In genomic region chr15:89315190-89315731, GRCm38 (mm10) we compare ENCODE assay signal across 8 mouse cellular contexts. TPM values are rescaled to one million over a fixed set of nuclear protein-coding genes. Genes with fewer than 3 reads are reported as not detected.
A peak's percentile ranks its signal among the peaks of the same experiment; 100 is the strongest.
DNase-seq lines count a peak whose midpoint lies in the region; ATAC-seq lines count a peak whose summit lies in the region.

Gene Sbf1, minus strand, starts transcription at chr15:89315311.

- no peaks in the 10 kb centered on the region for H3K36me3 ChIP-seq in heart, embryonic 14.5 days (ENCODE audit: control insufficient read depth, insufficient read depth, low read length)
- no peaks in the 10 kb centered on the region for H3K36me3 ChIP-seq in liver, embryonic 13.5 days
- H3K36me3 ChIP-seq in stomach, embryonic 16.5 days (ENCODE audit: control insufficient read depth, insufficient read depth, low read length): no peaks in the 10 kb centered on the region

- WGBS in heart, embryonic 14.5 days: under 1% methylated on average over 36 of the region's 37 CpGs
- under 1% methylated on average over 37 of the region's 37 CpGs for WGBS in liver, embryonic 13.5 days (ENCODE audit: insufficient replicate concordance)
- WGBS in stomach, embryonic 16.5 days: under 1% methylated on average over 37 of the region's 37 CpGs

- H3K4me2 ChIP-seq in heart, embryonic 14.5 days (ENCODE audit: low read length): peak within 1 kb of the TSS; percentile 87
- H3K4me2 ChIP-seq in liver, embryonic 13.5 days: peak within 1 kb of the TSS; percentile 94
- H3K4me2 ChIP-seq in stomach, embryonic 16.5 days (ENCODE audit: low read depth, low read length): peak within 1 kb of the TSS; percentile 67

- H3K9me3 ChIP-seq in heart, embryonic 14.5 days (ENCODE audit: control insufficient read depth, low read length): no peaks in the 10 kb centered on the region
- H3K9me3 ChIP-seq in liver, embryonic 13.5 days (replicated peaks): no peaks in the 10 kb centered on the region
- no peaks in the 10 kb centered on the region for H3K9me3 ChIP-seq in stomach, embryonic 16.5 days (replicated peaks; ENCODE audit: control insufficient read depth, low read length)

- no peaks in the 10 kb centered on the region for H3K27me3 ChIP-seq in heart, embryonic 14.5 days (ENCODE audit: control insufficient read depth, insufficient read depth, low read length)
- H3K27me3 ChIP-seq in liver, embryonic 13.5 days: no peaks in the 10 kb centered on the region
- no peaks in the 10 kb centered on the region for H3K27me3 ChIP-seq in stomach, embryonic 16.5 days (ENCODE audit: control insufficient read depth, insufficient read depth, low read length)

- H3K4me3 ChIP-seq in heart, embryonic 14.5 days (ENCODE audit: control insufficient read depth in 1 of 2, insufficient read depth in 1 of 2, low read depth in 1 of 2, low read length in 2 of 2): peak within 1 kb of the TSS; percentile 60 to 95
- peak within 1 kb of the TSS; percentile 92 for H3K4me3 ChIP-seq in liver, embryonic 13.5 days (replicated peaks)
- H3K4me3 ChIP-seq in stomach, embryonic 16.5 days (replicated peaks; ENCODE audit: low read length): peak within 1 kb of the TSS; percentile 93

- peak within 1 kb of the TSS; percentile 96 for H3K9ac ChIP-seq in heart, embryonic 14.5 days (ENCODE audit: low read length)
- H3K9ac ChIP-seq in liver, embryonic 13.5 days: peak within 1 kb of the TSS; percentile 94
- H3K9ac ChIP-seq in stomach, embryonic 16.5 days (ENCODE audit: low read length): peak within 1 kb of the TSS; percentile 96

- peak; percentile 93 for ATAC-seq in CD4-positive, CD25-positive, alpha-beta regulatory T cell, adult 4 months
- ATAC-seq in heart, embryonic 14.5 days (ENCODE audit: insufficient number of reproducible peaks, insufficient read depth, low FRiP score, low read depth): peak; percentile 99
- peak; percentile 100 for ATAC-seq in liver, embryonic 13.5 days (ENCODE audit: low read depth)
- peak; percentile 99 for ATAC-seq in stomach, embryonic 16.5 days (ENCODE audit: insufficient read depth, low FRiP score)

- H3K4me1 ChIP-seq in heart, embryonic 14.5 days (ENCODE audit: control insufficient read depth in 2 of 2, insufficient read depth in 2 of 2, low read length in 2 of 2): peaks cover 11 to 15% of the 10 kb centered on the region in 2 experiments
- peaks cover 51% of the 10 kb centered on the region for H3K4me1 ChIP-seq in liver, embryonic 13.5 days (replicated peaks)
- peaks cover 19% of the 10 kb centered on the region for H3K4me1 ChIP-seq in stomach, embryonic 16.5 days (ENCODE audit: control insufficient read depth, insufficient read depth, low read length)

- DNase-seq in c-Kit-negative CD71-positive TER-119-positive erythroid progenitor cells, embryonic 14.5 days (ENCODE audit: low read depth, low spot score): peak; percentile 92
- peak; percentile 92 for DNase-seq in fibroblast of lung, adult 2 months (ENCODE audit: low read depth)
- peak; percentile 99 for DNase-seq in kidney, postnatal 14 days
- DNase-seq in liver, embryonic 13.5 days: peak; percentile 98
- DNase-seq in neural tube, embryonic 10.5 days (ENCODE audit: extremely low spot score, low spot score): peak; percentile 96

- peak within 1 kb of the TSS; percentile 53 to 67 for H3K27ac ChIP-seq in heart, embryonic 14.5 days (replicated peaks in 1 of 2; ENCODE audit: control insufficient read depth in 1 of 2, insufficient read depth in 1 of 2, low read depth in 2 of 2, low read length in 2 of 2)
- peak within 1 kb of the TSS; percentile 67 for H3K27ac ChIP-seq in liver, embryonic 13.5 days
- H3K27ac ChIP-seq in stomach, embryonic 16.5 days (ENCODE audit: low read length): peak within 1 kb of the TSS; percentile 43; the same call in 1 of the 2 replicates

RNA-seq across cellular contexts. Expression of gene Sbf1, which starts in this region (rescaled TPM):
- polyA plus RNA-seq in CD4-positive, CD25-positive, alpha-beta regulatory T cell, adult 4 months (2017; shearing (Covaris generic)): 100 to 1,000 TPM in 1 of 2 experiments, 10 to 100 TPM in 1; 87.6 to 124 TPM
- 38.2 and 45.1 TPM in 2 replicates for polyA plus RNA-seq in heart, embryonic 14.5 days (2014; fragmentation: Nextera tagmentation; extraction: Ambion mirVana)
- 18.8 and 21.7 TPM in 2 replicates for polyA plus RNA-seq in liver, embryonic 13.5 days (2015; fragmentation: Nextera tagmentation; extraction: Ambion mirVana)
- 47.6 and 49.5 TPM in 2 replicates for polyA plus RNA-seq in stomach, embryonic 16.5 days (2015; fragmentation: Nextera tagmentation; extraction: Ambion mirVana)

Comparison
In these comparisons a context has a peak if more than half of its experiments do, and no peak if none do; other contexts are left out.
1. Peak in every context shown above with its lines: DNase-seq, ATAC-seq, H3K4me3 ChIP-seq and H3K27ac ChIP-seq.